Mouse (Mus musculus): ENCODE results near the gene Lypd4. TPM values are rescaled to one million over a fixed set of nuclear protein-coding genes. Genes with fewer than 3 reads are reported as not detected.

Lypd4 gene
- polyA plus RNA-seq, 1 experiment from 2014 or later, result not detected

GRCm38 (mm10) chr7:24885468-24886307, 15.9 kb upstream of the Lypd4 start:
- Histone ChIP-seq H3K9me3 (no peaks in the 10 kb centered on the region), H3K4me3 (peak overlapping the region; percentile 75), H3K4me2 (peak overlapping the region; percentile 70), H3K27ac (replicated peaks) (no peak overlapping the region), H3K9ac (peak overlapping the region; percentile 91), H3K27me3 (no peaks in the 10 kb centered on the region), H3K36me3 (peaks cover 37% of the 10 kb centered on the region), H3K4me1 (replicated peaks) (peaks cover 29% of the 10 kb centered on the region)
- ATAC-seq (ENCODE audit: low FRiP score, low read depth), result no peak
- 41% methylated on average over 12 of the region's 12 CpGs for WGBS

DNA sequence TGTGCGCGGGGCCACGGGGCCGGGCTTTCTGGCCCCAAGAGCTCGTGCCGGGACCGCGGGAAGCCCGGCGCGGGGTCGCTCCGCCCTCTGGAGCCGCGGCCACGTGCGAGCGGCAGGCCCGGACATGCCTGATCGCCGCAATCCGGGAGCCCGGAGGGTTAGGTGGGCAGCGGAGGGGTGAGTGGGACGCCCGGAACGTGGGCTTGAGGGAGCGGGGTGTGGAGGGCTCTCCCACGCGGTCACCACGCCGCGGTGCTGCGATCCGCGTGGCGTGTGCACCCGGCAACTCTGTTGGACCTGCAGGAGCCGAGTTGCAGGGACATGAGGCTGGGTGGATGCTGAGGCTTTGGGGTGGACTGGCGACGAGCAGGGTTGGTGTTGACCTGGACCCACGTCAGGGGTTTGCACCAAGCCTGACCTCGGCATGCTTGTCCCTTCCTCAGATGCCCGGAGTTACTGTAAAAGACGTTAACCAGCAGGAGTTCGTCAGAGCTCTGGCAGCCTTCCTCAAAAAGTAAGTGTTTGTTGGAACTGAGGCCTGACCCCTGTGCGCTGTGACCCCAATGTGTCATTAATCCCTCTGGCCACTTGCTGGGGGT, 15.1 kb upstream of the Lypd4 start:
- no peak; the same call in 1 of the 2 replicates for ATAC-seq (ENCODE audit: low FRiP score, low read depth)
- under 1% methylated on average over 47 of the region's 47 CpGs for WGBS
- no peaks in the 10 kb centered on the region for H3K27me3 ChIP-seq

DNA sequence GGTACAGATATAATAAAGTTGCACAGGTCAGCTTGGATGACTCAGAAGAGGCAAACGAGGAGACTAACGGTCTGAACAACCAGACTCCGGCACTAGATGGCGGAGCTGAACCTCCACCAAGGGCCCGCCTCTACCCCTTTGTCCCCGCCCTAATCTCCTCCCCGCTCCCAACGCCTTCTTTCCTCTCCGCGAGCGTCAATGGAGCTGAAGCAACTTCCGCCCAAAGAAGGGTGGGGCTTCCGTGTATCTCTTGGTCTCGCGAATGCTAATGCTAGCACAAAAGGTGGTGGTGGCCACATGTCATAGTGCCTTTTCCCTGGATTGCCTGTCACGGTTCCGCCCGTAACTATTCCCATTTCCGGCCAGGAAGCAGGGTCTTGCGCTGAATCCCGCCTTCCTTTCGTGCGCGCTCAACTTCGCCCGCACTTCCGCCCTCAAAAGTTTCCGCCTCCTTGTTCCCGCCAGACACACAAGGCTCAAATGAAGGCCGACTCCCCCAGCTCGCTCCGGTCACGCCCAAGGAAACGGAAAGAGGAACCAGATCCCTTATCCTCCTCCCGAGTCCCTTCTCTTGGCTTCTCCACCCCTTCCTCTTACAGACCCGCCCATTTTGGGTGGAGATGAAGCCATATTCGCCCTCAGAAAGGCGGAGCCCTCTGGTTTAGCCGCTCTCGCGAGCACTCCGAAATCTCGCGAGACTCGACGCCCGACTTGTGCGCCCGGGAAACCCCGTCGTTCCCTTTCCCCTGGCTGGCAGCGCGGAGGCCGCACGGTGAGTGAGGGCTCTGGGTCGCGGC, 14.4 kb upstream of the Lypd4 start, which contains the start of gene Rps19:
Gene Rps19 (plus strand): TSS at position 476 of the 797 bp plus-strand sequence.
- WGBS, result under 1% methylated on average over 57 of the region's 57 CpGs
- H3K4me2 ChIP-seq, result peak within 1 kb of the TSS; percentile 70
- H3K27ac ChIP-seq (replicated peaks), result peak within 1 kb of the TSS; percentile 86
- peaks cover 25% of the 10 kb centered on the region for H3K36me3 ChIP-seq
- H3K4me1 ChIP-seq (replicated peaks), result peaks cover 29% of the 10 kb centered on the region
- no peaks in the 10 kb centered on the region for H3K27me3 ChIP-seq
- peak within 1 kb of the TSS; percentile 91 for H3K9ac ChIP-seq
- ATAC-seq (ENCODE audit: low FRiP score, low read depth), result peak; percentile 95
- no peaks in the 10 kb centered on the region for H3K9me3 ChIP-seq
- peak within 1 kb of the TSS; percentile 75 for H3K4me3 ChIP-seq

More for the DNA sequence above, 15.1 kb upstream of the Lypd4 start:
- peak overlapping the region; percentile 70 for H3K4me2 ChIP-seq
- H3K4me3 ChIP-seq, result peak overlapping the region; percentile 75
- H3K9ac ChIP-seq, result peak overlapping the region; percentile 91
- H3K9me3 ChIP-seq, result no peaks in the 10 kb centered on the region
- H3K36me3 ChIP-seq, result peaks cover 32% of the 10 kb centered on the region
- H3K27ac ChIP-seq (replicated peaks), result peak overlapping the region; percentile 86
- peaks cover 29% of the 10 kb centered on the region for H3K4me1 ChIP-seq (replicated peaks)

DNA sequence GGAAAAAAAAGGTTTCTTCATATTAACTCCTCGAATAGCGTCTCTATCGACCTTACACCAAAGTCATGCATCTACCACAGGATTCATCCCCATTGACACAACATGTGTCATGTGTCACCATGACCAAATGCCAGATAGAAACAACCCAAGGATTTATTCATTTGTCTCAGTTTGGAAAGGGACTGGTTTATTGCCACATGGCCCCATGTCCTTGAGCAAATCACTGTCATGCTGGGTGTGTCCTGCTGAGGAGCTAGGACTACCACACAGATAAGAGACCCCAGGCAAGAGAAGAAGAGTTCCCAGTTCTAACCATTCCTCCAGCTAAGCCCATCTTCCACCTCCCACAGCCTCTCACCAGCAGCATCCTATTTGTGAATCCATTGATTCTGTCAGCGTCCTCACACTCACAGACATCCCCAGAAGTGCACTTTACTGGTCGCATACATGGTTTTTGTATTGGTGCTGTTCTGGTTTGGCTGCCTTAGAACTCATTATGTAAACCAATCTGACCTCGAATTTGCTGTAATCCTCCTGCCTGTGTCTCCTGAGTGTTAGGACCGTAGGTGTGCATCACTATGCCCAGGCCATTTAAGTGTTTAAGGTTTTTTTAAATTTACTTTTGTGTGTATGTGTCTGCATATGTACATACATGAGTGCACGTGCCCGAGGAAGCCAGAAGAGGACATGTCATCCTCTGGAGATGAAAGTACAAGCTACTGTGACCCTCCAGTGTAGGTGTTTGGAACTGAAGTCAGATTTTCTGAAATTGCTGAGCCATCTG, 12.9 kb upstream of the Lypd4 start:
- Histone ChIP-seq H3K9ac (no peak overlapping the region), H3K9me3 (no peaks in the 10 kb centered on the region), H3K4me2 (no peak overlapping the region), H3K36me3 (peaks cover 13% of the 10 kb centered on the region), H3K27ac (replicated peaks) (no peak overlapping the region), H3K4me3 (no peak overlapping the region), H3K4me1 (replicated peaks) (peaks cover 26% of the 10 kb centered on the region), H3K27me3 (no peaks in the 10 kb centered on the region)
- no peak for ATAC-seq (ENCODE audit: low FRiP score, low read depth)
- whole genome bisulfite sequencing, result 92% methylated on average over 9 of the region's 9 CpGs

- no peak overlapping the region for H3K4me3 ChIP-seq
- H3K9ac ChIP-seq, result no peak overlapping the region
- H3K36me3 ChIP-seq, result no peaks in the 10 kb centered on the region
- ATAC-seq (ENCODE audit: low FRiP score, low read depth), result no peak
- WGBS, result 21% methylated on average over 2 of the region's 2 CpGs
- no peak overlapping the region for H3K4me2 ChIP-seq
- no peaks in the 10 kb centered on the region for H3K4me1 ChIP-seq (replicated peaks)
- H3K27ac ChIP-seq (replicated peaks), result no peak overlapping the region
- no peaks in the 10 kb centered on the region for H3K27me3 ChIP-seq
- no peaks in the 10 kb centered on the region for H3K9me3 ChIP-seq
Measured at GRCm38 (mm10) chr7:24879620-24880019, 9.9 kb upstream of the Lypd4 start.

GRCm38 (mm10) chr7:24877588-24877987, 7.8 kb upstream of the Lypd4 start:
- no peak overlapping the region for H3K9ac ChIP-seq
- no peaks in the 10 kb centered on the region for H3K9me3 ChIP-seq
- H3K4me1 ChIP-seq (replicated peaks), result no peaks in the 10 kb centered on the region
- 84% methylated on average over 3 of the region's 3 CpGs for WGBS
- H3K36me3 ChIP-seq, result no peaks in the 10 kb centered on the region
- H3K4me2 ChIP-seq, result no peak overlapping the region
- no peak overlapping the region for H3K27ac ChIP-seq (replicated peaks)
- no peaks in the 10 kb centered on the region for H3K27me3 ChIP-seq
- no peak for ATAC-seq (ENCODE audit: low FRiP score, low read depth)
- no peak overlapping the region for H3K4me3 ChIP-seq

DNA sequence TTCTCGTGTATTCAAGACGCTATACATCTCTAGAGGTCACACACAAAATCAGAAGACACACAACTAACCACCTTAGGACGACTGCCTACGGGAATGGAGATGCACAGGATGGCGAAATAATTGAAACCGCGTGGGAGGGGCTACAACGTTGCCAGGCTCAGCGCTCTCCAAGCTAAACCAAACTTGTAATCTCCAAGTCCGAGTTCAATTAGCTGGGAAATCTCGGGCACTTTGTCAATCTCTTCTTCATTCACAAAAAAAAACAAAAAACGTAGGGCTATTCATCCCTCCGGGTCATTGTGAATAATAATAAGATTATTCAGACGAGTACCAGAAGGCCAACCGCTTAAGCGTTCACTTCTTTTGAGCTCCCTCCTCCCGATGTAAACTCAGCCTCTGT, 661 bp downstream of the Lypd4 start:
- no peaks in the 10 kb centered on the region for H3K9me3 ChIP-seq
- H3K4me1 ChIP-seq (replicated peaks), result no peaks in the 10 kb centered on the region
- 50% methylated on average over 17 of the region's 17 CpGs for WGBS

GRCm38 (mm10) chr7:24864156-24864555, 5.6 kb downstream of the Lypd4 start:
- Histone ChIP-seq H3K4me1 (replicated peaks) (no peaks in the 10 kb centered on the region), H3K9me3 (no peaks in the 10 kb centered on the region), H3K4me3 (no peak overlapping the region), H3K36me3 (no peaks in the 10 kb centered on the region), H3K27me3 (no peaks in the 10 kb centered on the region), H3K4me2 (no peak overlapping the region), H3K9ac (no peak overlapping the region), H3K27ac (replicated peaks) (no peak overlapping the region)
- no peak for ATAC-seq (ENCODE audit: low FRiP score, low read depth)
- WGBS, result 37% methylated on average over 6 of the region's 6 CpGs

More for the DNA sequence above, 661 bp downstream of the Lypd4 start:
- Histone ChIP-seq H3K36me3 (no peaks in the 10 kb centered on the region), H3K4me3 (no peak overlapping the region), H3K4me2 (no peak overlapping the region), H3K9ac (no peak overlapping the region), H3K27ac (replicated peaks) (no peak overlapping the region), H3K27me3 (no peaks in the 10 kb centered on the region)
- no peak for ATAC-seq (ENCODE audit: low FRiP score, low read depth)

GRCm38 (mm10) chr7:24862853-24863252, 6.9 kb downstream of the Lypd4 start:
- H3K9ac ChIP-seq, result no peak overlapping the region
- H3K27ac ChIP-seq (replicated peaks), result no peak overlapping the region
- H3K4me2 ChIP-seq, result no peak overlapping the region
- no peak for ATAC-seq (ENCODE audit: low FRiP score, low read depth)
- no peaks in the 10 kb centered on the region for H3K9me3 ChIP-seq
- no peaks in the 10 kb centered on the region for H3K4me1 ChIP-seq (replicated peaks)
- H3K27me3 ChIP-seq, result no peaks in the 10 kb centered on the region
- WGBS, result 86% methylated on average over 4 of the region's 4 CpGs
- H3K36me3 ChIP-seq, result no peaks in the 10 kb centered on the region
- no peak overlapping the region for H3K4me3 ChIP-seq

DNA sequence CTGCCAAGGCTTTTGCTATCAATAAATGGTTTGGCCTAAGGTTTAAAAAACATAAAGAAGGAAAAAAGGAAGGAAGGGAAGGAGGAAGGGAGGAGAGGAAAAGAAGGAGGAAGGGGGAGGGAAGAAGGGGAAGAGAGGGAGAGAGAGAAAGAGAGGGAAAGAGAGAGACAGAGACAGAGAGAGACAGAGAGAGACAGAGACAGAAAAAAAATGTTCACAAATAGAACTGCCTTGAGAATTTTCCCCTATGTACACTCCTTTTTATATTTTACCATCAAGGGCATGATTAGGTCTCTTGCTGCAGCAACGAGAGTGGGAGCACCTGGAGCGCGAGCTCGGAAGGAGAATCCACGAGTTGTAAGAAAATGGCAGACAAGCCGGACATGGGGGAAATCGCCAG, 7.8 kb downstream of the Lypd4 start, which contains the start of gene Gm9844:
Gene Gm9844 (plus strand): TSS at position 301 of the 400 bp plus-strand sequence.
- H3K27ac ChIP-seq (replicated peaks), result no peak within 1 kb of the TSS
- H3K9ac ChIP-seq, result no peak within 1 kb of the TSS
- WGBS, result 90% methylated on average over 7 of the region's 7 CpGs
- no peaks in the 10 kb centered on the region for H3K9me3 ChIP-seq
- no peaks in the 10 kb centered on the region for H3K36me3 ChIP-seq
- no peaks in the 10 kb centered on the region for H3K4me1 ChIP-seq (replicated peaks)
- no peak for ATAC-seq (ENCODE audit: low FRiP score, low read depth)
- no peaks in the 10 kb centered on the region for H3K27me3 ChIP-seq
- no peak within 1 kb of the TSS for H3K4me3 ChIP-seq
- no peak within 1 kb of the TSS for H3K4me2 ChIP-seq

DNA sequence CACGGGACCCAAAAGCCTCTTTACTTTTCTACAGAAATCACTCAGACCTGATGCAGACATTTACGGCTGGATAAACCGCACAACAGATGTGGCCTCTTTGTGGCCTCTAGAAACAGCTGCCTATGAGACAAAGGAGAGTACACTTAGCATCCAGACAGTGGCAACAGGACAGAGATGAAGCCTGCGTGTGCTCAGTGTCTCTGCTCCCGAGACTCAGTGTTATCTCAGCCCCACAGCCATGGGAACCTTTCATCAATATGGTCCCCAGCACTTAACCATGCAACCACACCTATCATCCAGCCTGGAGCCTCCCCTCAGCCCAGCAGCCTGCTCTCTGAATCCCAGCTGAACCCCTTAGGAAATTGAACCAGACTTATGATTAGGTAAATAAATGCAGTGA, 10.5 kb downstream of the Lypd4 start:
- H3K4me2 ChIP-seq, result no peak overlapping the region
- H3K9me3 ChIP-seq, result no peaks in the 10 kb centered on the region
- H3K4me1 ChIP-seq (replicated peaks), result no peaks in the 10 kb centered on the region
- H3K27me3 ChIP-seq, result no peaks in the 10 kb centered on the region
- WGBS, result 68% methylated on average over 5 of the region's 5 CpGs
- H3K4me3 ChIP-seq, result no peak overlapping the region
- no peak for ATAC-seq (ENCODE audit: low FRiP score, low read depth)
- H3K36me3 ChIP-seq, result no peaks in the 10 kb centered on the region
- no peak overlapping the region for H3K27ac ChIP-seq (replicated peaks)
- no peak overlapping the region for H3K9ac ChIP-seq

All from hindbrain, embryonic 15.5 days (tissue).